Mouse (Mus musculus): ENCODE data around the gene Rassf3.

Rassf3 gene

GRCm38 (mm10) chr10:121465033-121465432 is 11.1 kb downstream of the Rassf3 start:
- in situ Hi-C loops (cut with MboI, MseI), result loop anchor here (5.0 kb wide), 1 partner anchor 38 kb away; no protein-coding TSS in a partner anchor

- in situ Hi-C loops (cut with MboI, MseI), result no loop called here
Observed at GRCm38 (mm10) chr10:121462162-121462881, 13.8 kb downstream of the Rassf3 start.

- in situ Hi-C loops (cut with MboI, MseI), result no loop called here
Observed at GRCm38 (mm10) chr10:121461404-121462161, 14.6 kb downstream of the Rassf3 start.

GRCm38 (mm10) chr10:121459124-121459853 is 16.9 kb downstream of the Rassf3 start:
- in situ Hi-C loops (cut with MboI, MseI), result no loop called here

- in situ Hi-C loops (cut with MboI, MseI), result no loop called here
Observed at GRCm38 (mm10) chr10:121458408-121458807, 17.7 kb downstream of the Rassf3 start.

- in situ Hi-C loops (cut with MboI, MseI), result no loop called here
Observed at GRCm38 (mm10) chr10:121457381-121457780, 18.8 kb downstream of the Rassf3 start.

- in situ Hi-C loops (cut with MboI, MseI), result no loop called here
Observed at GRCm38 (mm10) chr10:121455517-121455916, 20.6 kb downstream of the Rassf3 start.

- in situ Hi-C loops (cut with MboI, MseI), result no loop called here
Observed at GRCm38 (mm10) chr10:121454708-121455475, 21.3 kb downstream of the Rassf3 start.

- in situ Hi-C loops (cut with MboI, MseI), result no loop called here
Observed at GRCm38 (mm10) chr10:121454033-121454432, 22.1 kb downstream of the Rassf3 start.

- in situ Hi-C loops (cut with MboI, MseI), result no loop called here
Observed at GRCm38 (mm10) chr10:121445808-121446207, 30.3 kb downstream of the Rassf3 start.

- in situ Hi-C loops (cut with MboI, MseI), result no loop called here
Observed at GRCm38 (mm10) chr10:121444198-121444597, 31.9 kb downstream of the Rassf3 start.

GRCm38 (mm10) chr10:121443791-121444190 is 32.4 kb downstream of the Rassf3 start:
- in situ Hi-C loops (cut with MboI, MseI), result no loop called here

GRCm38 (mm10) chr10:121439310-121439731 is 36.8 kb downstream of the Rassf3 start:
- in situ Hi-C loops (cut with MboI, MseI), result no loop called here

GRCm38 (mm10) chr10:121438109-121438508 is 38.0 kb downstream of the Rassf3 start:
- in situ Hi-C loops (cut with MboI, MseI), result no loop called here

- in situ Hi-C loops (cut with MboI, MseI), result no loop called here
Observed at GRCm38 (mm10) chr10:121436693-121437092, 39.5 kb downstream of the Rassf3 start.

GRCm38 (mm10) chr10:121436258-121436645 is 39.9 kb downstream of the Rassf3 start:
- in situ Hi-C loops (cut with MboI, MseI), result no loop called here

GRCm38 (mm10) chr10:121435546-121436257 is 40.4 kb downstream of the Rassf3 start:
- in situ Hi-C loops (cut with MboI, MseI), result no loop called here

- in situ Hi-C loops (cut with MboI, MseI), result no loop called here
Observed at GRCm38 (mm10) chr10:121434441-121435103, 41.6 kb downstream of the Rassf3 start.

GRCm38 (mm10) chr10:121432635-121433280 is 43.4 kb downstream of the Rassf3 start:
- in situ Hi-C loops (cut with MboI, MseI), result no loop called here

Data from T-helper 1 cell (primary cell).